Mouse (Mus musculus): ENCODE results near the gene Jam2.

- TF ChIP-seq ZNF384 (IDR thresholded peaks at IDR 0.05; ENCODE audit: low read depth, low read length) (no peak), CHD2 (IDR thresholded peaks at IDR 0.05; ENCODE audit: low read depth, low read length) (no peak), MAFK (IDR thresholded peaks at IDR 0.05; ENCODE audit: insufficient read depth, low read depth, low read length) (no peak), HCFC1 (IDR thresholded peaks at IDR 0.05; ENCODE audit: borderline replicate concordance, insufficient read depth, low read length) (no peak), ZC3H11A (IDR thresholded peaks at IDR 0.05; ENCODE audit: borderline replicate concordance, low read depth, low read length) (no peak)
These were observed 5.8 kb downstream of the Jam2 start for GRCm38 (mm10) chr16:84779718-84780117.
